Mouse (Mus musculus): ENCODE data around the gene Sh3rf3. TPM values are rescaled to one million over a fixed set of nuclear protein-coding genes. Genes with fewer than 3 reads are reported as not detected.
A peak's percentile ranks its signal among the peaks of the same experiment; 100 is the strongest.

The Sh3rf3 gene
- total RNA-seq, 2 experiments from 2014 or later = 1.5 to 1.8 TPM

DNA sequence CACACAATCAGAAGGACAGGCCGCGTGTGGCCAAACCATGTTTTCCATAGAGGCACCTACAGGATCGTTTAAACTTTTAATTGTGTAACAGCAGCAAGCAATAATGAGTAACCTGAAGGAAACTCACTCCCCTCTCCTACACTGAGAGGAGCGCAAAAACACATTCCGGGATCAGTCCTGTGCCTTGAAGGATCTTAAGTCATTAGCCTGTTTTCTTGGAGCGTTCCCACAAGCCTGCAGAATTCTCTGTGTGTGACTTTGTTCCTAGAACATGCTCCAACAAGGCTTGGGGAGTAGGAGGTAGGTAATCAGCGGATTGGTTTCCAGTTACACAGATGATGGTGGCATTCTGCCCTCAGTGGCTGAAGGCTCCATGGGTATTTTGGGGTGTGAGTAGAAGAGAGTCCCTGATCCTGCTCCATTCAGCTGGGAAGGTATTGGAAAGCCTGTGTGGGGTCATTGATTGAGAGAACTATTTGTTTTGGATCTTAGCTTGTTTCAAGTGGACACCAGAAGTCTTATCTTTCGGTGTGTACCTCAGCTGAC, 108.6 kb downstream of the Sh3rf3 start:
- DNase-seq = no peak

DNA sequence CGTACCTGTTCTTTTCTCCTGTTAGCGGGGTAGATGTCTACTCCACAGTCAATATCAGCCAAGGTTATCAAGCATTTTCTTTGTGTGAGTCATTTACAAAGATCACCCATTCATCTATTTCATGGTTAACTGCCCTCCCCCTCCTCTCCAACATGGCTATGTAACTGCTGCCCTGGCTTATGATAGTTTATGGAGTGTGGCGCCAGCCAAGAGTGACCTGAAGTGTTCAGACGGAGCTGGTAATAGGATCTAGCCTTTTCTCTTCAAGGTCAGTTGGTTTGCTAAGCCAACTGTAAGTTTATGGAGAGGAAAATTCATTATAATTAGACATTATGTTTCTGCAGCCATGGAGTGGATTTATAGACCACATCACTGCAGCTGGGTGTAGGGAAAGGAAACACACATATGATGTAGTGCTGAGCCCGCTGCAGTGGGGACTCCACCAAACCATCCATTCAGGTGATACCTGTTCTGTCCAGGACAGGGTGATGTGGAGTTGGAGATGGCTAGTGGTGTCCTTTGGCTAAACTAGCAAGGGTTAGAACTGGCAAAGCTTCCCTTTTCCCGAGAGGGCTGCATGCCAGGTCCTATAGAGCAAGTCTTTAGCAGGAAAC, 109.2 kb downstream of the Sh3rf3 start:
- DNase-seq = no peak

DNA sequence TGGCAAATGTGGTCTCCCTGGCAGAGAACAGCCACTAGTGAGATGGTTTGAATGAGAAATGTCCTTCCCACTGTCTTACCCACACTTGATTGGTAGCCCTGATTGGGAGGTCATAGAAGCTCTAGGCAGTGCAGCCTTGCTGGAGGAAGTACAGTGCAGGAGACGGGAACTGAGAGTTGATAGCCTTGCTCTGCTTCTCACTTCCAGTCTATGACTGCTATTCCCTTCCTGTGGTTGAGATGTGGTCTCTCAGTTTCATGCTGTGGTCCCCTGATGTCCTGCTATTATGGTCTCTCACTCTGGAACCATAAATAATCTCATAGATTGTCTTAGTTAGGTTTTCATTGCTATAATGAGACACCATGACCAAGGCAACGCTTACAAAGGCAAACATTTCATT, 109.8 kb downstream of the Sh3rf3 start:
- no peak for DNase-seq

DNA sequence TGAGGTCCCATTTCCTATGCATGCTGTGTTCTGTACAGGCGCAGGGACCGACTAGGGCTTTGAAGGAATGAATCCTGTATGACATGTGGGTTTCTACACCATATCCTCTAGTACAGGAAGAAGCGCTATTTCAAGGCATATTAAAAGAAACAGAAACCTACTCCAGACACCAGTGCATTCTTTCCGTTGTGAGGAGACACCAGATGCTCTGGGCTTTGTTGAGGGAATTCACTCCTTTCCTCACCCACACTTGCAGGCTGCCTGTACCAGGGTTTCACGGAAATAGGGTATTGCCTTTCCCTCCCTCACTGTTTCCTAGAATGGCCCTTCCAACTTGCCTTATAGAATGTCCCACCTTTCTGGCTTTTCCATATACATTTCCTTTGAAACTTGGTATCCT, 113.4 kb downstream of the Sh3rf3 start:
- DNase-seq = no peak

DNA sequence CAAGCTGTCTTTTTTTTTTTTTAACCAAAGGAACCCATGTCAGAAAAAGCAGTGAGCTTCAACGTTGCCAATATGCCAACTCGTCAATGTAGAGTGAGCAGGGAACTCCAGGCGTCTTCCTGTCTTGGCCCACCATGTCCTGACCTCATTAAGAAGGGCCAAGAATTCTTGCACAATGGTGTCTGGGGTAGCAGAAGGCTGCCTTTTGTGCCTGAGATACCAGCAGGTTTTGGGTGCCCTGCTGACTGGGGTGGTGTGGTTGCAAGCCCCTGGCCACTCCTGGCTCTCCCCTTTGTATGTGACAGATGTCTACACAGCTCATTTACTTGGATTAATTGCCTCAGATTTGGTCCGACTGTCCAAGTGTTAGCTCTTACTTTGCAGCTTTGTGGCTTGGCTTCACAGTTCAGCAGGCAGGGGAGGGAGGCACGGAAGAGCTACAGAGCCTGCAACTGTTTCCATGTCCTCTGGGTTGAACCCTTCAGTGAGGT, 115.8 kb downstream of the Sh3rf3 start:
- DNase-seq = no peak

DNA sequence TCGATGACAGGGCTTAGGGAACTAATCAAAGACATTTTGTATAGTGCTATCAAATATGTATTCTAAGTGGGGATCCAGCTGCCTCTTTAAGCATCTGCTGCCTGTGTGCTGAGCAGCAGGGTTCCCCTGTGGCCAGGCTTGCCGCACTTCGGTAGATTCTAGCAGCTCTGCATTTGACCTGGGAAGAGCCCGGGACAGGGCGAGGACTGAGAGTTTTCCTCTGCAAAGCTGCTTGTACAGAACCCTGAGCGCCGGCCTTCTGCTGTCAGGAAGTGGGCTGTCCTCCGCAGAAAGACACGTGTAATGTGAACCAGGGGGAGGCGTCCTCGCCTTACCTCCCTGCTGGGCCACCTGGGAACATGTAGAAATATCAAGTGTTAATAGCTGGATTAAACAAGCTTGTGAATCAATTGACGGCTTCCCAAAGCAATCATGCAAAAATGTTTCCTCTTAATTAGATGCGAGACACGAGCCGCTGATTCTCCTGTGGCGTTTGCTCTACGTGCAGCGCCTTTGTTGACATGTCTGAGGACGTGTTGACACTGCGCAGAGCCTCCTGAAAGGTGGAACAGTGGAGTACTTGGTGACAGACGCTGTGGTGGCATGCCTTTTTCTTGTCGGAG, 119.1 kb downstream of the Sh3rf3 start:
- peak; percentile 48 for DNase-seq

DNA sequence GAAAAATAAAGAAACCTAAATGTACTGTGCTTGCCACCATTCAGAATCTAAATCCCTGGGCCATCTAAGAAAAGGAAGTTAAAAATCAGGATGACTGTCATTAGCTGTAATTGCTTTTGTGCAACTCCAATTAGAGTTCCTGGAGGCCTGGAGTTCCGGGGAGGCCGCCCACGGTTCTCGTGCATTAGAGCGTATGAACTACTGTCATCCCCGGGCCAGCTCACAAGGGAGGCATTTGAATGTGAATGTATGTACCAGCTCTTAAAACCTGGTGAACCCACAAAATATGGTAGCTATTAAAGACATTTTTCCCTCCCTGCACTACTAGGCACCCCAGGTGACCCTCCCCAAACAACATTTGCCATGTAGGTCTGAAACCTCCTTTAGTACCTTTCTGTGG, 122.4 kb downstream of the Sh3rf3 start:
- DNase-seq = no peak

DNA sequence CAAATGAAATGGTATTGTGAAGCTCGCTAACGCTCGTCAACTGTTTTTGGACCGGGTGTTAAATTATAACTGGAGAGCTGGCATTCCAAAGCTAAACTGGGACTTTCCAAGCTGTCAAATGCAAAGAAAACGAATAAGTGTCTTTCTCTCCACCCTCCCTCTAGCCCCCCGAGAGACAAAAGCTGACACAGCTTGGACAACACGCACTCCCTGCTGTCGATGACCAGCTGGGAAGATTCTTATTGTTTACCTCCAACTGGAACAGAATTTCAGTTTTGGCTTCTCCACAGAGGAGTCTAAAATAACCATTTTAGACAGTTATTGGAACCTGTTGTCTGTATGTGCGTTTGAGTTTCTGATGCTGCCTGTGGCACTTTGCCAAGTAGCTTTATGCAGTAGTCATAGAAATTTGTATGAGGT, 123.3 kb downstream of the Sh3rf3 start:
- no peak for DNase-seq

DNA sequence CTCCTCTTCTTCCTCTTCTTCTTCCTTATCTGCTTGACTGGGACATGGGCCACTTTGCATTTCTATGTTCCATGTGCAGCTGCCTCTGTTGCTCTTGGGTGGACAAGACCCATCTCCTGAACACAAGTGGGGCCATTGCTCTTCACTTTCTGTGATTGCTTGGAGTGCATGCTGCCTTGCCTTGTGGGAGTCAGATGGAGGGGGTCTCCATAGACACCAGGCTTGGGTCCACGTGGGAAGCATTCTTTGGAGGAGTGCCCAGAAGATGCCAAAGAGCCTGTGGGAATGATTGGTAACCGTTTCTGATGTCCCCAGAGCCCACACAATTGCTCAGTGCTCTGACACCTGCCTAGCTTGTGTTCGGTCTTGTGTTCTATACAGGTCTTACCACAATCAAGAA, 124.4 kb downstream of the Sh3rf3 start:
- DNase-seq = no peak

DNA sequence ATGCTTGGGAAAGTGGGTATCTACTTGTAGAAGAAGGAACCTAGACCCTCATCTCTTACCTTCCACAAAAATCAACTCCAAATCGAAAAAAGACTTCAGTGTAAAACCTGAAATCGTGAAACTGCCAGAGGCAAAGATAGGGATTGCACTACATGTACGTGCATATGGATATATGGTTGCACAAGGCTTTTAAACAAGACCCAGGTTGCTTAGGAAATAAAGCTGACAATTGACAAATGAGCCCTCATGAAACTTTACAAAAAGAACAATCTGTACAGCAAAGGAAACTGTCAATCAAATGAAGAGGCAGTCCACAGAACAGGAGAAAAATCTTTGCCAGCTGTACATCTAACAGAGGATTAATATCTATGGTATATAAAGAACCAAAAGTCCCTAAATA, 129.7 kb downstream of the Sh3rf3 start:
- DNase-seq = no peak

DNA sequence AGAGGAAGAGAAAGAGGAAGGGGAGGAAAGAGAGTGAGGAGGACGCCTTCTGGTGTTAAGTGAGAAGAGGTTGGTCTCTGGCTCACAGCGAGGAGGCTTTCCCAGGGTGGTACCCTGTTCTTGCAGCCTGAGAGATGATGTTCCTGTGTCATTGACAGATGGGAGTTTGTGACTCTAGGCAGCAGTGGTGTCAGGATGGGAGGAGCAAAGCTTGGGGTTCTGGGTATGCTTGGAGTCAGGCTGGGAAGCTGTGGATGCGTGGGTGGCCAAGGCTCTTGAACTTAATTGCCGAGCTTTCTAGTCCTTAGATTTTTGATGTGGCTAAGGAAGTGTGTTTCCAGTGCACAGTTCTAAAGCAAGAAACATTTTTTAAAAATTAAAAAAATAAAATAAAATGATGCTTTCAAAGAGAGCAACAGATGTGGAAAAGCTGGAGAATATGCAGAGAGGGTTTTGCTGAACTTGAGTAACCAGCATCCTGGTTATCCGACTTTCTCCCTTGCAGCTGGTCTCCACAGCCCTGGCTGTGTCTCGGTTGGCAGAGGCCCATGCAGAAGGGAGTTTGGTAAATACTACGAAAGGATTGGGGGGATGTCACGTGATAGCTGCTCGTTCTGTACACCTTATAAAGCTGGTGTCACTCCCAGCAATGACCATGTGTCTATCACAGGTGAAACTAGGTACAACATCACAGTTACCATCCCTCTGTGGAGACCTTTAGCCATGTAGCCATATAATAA, 130.7 kb downstream of the Sh3rf3 start:
- no peak for DNase-seq

DNA sequence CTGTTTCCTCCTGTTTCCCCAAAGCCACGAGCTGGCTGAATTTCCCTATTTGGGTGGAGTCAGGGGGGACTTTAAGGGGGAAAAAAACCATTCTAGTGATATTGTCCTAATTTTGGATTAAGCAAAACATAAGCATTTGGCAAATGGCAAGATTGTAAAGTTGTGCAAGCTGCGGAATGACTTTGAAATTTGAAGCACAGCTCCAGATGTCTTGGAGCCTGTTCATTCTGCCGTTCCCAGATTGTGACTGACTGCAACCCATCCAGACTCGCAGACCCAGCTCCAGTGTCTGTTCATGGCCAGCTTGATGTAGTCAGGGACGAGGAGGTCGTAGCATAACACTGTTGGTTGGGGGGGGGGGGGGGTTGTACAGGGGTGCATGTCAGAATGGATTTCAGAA, 131.8 kb downstream of the Sh3rf3 start:
- no peak for DNase-seq

DNA sequence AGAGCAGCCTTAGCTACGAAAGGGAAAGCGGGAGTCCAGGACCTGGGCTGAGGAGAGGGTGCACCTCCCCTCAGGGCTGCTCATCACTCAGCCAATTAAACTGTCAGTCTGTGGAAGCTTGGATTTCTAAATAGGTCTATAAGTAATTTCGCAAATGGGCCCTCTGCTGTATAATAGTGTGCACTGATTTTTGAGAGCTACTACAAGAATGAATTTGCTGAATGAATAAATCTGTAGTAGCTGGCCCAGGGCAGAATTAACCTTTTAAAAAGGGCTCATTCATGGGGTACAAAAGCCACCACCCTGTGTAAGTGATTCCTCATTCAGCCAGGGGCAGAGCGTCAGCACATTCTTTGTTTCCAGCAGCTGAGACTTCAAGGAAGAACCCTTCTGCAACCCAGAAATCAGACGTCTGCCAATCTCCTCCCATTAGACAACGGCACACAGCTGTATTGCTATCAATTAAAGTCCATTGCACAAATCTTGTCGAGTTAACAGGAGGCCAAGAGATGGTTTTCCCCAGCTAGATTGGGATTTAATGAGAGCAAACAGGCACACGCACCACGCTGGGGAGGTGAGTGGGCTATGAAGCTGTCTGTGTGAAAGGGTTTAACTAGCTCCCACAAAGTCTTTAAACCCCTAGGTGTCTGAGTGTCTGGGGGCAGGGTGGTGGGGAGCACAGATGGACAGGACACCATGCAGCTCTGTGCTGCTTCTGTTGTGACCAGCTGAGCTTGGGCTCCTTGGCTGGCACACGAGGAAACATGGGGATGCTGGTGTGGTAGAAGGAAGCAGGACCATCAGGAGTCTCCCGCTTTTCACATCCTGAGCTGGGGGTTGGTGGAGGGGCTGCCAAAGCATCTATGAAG, 136.8 kb downstream of the Sh3rf3 start:
- DNase-seq = no peak

DNA sequence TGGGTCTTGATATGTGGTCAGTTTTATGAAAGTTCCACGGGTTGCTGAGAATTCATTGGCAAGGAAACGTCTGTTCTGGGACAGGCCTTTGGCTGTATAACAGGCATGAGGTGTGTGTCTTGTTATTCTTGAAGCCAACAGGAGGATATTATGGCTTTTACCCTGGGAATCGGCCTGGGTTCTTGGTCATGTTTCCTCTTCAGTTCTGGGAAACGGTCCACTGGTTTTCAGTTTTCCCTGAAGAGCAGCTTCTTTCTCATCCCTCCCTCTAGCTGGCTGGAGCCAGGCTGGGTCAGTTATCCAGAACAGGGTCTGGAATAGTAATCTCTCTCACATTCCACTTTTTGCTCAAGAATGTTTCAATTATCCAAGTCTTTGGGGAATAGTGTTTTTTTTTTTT, 147.0 kb downstream of the Sh3rf3 start:
- DNase-seq = no peak

DNA sequence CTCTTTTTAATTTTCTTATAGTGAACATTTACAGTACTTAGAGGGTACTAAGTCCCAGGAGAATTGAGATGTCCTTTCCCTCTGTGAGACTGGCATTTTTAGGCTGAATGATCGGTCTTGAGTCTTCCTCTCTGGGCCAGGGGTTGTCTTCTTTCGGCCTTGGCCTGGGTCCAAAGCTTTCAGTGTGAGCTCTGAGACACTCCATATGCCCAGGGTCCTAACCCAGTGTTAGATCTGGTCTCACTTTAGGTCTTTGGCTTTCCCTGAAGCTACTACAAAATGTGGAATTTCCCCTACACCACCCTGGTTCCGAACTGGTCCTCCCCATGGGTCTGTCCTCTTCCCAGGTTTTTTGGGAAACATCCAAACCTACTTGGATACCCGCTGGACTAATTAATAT, 155.1 kb downstream of the Sh3rf3 start:
- DNase-seq = no peak

DNA sequence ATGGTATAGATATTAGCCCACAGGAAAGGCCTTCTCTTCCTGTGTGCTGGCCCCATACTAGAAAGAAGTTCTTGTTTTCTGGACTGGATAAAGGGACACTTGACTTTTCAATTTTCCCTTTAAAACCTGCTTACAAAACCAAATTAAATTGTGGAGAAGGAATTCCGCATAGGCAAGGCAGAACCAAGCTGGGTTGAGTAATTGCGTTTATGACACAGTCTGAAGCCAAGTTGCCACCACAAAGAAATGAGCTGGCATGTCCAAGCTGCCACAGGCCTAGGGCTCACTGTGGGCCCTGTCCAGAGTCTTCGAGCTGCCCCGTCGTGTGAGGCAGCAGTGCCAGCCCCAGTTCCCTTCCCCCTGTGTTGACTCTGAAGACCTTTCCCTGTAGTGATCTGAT, 156.2 kb downstream of the Sh3rf3 start:
- DNase-seq = no peak

DNA sequence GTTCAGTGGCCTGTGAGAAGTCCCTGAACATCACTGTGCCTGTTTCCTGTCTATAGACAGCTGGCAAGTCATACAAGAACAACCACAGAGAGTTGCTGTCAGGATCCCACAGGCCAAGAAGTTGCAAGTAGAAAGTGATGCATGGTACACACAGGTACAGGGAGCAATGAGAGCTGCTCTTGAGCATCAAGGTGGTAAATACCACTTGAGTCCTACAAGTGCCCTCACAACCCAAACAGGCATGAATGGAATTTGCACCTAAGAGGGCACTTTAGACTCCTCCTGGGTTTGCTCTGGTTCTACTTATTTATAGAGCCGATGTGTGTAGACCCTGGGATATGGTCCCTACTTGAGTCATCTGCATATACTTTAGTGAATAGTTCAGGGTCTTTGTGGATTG, 159.0 kb downstream of the Sh3rf3 start:
- no peak for DNase-seq

DNA sequence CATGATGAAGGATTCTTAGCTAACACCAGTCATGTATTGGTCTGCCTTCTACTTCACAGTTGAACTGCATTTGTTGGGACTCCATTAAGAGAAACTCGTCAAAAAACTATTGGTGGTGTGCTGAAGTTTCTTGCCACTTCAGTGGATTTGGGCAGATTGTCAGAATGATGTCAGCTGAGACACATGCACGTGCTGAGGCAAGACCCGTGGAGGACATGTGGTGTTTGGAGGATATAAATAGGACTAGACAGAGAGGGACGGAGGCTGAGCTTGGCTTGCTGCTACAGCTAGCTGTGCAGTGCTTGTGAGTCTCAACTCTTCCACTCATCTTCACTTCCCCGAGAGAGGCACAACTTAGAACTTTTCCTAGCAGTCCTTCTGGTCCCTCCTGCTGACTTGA, 161.0 kb downstream of the Sh3rf3 start:
- no peak for DNase-seq

DNA sequence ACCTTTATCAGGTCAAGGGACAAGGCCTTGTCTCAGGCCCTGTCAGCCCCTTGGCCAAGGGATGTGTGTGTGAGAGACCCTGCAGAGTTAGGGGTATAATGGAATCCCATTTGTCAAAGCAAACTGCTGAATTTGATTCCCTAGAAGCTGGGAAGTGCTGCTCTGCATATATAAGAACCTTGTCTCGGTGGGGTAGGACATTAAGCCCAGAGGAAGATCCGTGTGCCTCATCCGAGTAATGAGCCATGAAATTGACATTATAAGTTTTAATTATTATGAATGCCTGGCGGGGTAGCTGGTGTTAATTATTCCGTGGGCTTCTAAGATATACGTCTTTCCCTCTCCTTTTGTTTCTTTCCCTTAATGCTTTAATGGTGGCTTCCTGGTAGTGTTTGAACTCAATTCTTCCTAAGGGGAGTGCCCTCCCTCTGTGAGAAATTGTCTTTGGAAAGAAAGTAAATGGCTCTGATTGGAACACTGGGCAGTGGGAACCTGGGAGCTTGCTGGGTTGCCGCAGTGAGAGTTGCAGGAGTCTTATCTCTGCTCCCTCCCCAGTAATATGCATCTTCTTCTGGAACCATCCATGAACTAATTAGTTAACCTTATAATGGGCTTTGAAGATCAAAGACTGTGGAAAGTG, 166.3 kb downstream of the Sh3rf3 start:
- no peak for DNase-seq

DNA sequence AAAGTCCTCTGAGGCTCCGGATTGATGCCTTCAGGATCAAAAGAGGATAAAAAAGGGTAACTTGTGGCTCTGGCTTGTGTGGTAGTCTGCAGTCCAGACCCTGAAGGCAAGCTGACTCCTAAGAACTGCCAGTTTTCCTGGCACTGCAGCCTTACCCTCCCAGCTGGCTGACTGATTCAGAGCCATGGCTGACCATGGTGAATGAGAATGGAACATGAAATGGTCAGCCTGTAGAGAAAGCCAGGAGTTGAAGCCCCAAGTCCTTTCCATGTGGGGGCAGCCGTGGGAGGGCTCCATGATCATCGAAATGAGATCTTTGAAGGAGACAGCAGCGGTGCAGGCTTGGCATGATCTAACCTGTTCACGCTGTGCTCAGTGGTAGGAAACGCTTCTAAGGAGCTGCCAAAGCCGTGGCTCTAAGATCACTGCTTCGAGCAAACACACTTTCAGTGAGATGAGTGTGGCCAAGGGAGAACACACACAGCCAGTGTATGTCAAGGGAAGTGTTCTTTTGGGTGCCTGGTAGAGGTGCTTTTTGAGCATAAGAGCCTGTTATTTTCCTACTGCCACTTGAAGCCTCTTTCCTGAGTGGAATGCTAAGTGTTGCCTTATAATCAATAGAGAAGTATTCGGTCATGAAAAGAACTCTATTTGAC, 168.6 kb downstream of the Sh3rf3 start:
- DNase-seq = no peak

DNA sequence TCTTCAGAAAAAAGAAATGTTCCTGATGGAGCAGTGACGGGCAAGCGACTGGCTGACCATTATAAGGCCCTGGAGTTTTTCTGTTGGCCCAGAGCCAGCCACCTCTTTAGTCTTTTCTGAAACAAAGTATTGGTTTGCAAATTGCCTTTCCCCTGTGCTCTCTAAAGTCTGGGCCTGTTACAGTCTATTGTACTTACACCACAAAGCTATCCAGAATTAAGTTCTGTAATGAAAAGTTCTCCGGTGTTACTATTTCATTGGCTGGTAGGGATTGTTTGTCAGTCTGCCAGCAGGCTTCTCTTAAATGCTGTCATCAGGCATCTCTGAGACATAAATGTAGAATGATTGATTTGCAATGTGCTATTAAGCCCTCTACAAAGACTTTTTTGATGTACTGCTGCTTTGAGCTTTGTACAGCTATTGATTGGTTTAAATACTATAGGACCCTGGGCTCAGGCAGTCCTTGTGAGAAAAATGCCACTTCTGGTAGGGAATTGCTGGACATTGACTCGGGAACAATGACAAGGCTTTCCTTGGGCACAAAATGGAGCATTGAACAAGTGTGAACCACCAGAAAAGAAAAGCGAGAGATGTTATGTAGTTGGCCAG, 169.5 kb downstream of the Sh3rf3 start:
- DNase-seq = no peak
